Mouse (Mus musculus) left cerebral cortex, postnatal 36 days (tissue): ENCODE results near the gene Mapk3. TPM values are rescaled to one million over a fixed set of nuclear protein-coding genes. Genes with fewer than 3 reads are reported as not detected.
A peak's percentile ranks its signal among the peaks of the same experiment; 100 is the strongest.

ENCODE experiments used
- DNase-seq, 2 experiments: peaks; one replicate each; pipeline ENCODE4 v3.0.0; 2021 to 2022; ENCODE audit warnings: low spot score in 2 of 2, mixed read lengths in 1 of 2
- intact Hi-C: fragments of 180-260 bp; cut with DNase I; formaldehyde crosslinking; loops from one replicate; pipeline ENCODE4 v1.15.1; 2025
- total RNA-seq, 2 experiments: library from RNA; stranded (reverse); gene quantifications; 2 replicates each; pipeline ENCODE4 v1.2.3; 2021

Gene Mapk3
- total RNA-seq, 2 experiments from 2014 or later = 148 to 172 TPM

DNA sequence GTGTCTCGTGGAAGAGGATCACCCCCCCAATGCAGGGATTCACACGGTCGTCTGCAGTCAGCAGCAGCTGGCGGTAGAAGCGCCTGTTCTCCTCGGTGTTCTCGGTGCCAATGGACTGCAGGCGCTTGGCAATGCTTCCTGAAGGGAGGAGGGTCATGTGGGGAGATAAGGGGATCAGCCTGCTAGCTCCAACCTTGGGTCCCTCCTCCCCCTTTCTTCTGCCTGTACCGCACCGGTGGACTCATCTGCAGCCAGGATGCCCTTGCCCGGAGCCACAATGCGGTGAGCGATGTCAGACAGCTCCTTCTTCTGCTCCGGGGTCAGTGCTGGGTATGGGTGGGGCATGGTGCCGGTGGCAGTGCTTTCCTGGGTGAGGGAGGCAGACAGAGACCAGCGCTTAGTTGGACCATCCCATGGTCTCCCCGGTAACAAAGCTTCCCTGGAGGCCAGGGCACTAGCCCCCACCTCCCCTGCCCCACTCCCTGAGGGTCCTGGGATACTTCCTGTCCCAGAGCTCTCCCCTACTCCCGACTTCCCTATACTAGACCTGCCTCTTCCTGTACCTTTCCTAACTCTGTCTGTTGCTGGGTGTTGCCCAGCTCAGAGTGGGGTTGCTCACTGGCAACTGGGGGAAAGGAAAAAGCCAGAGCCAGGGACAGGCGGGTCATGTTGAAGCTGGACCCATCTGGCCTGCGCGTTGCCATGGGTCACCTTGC lies 38.2 kb downstream of the Mapk3 start, which contains the start of gene Fam57b:
Fam57b (plus strand) TSS at position 258 of the 716 bp plus-strand sequence.
- peak in 1 of 2 experiments; percentile 43 for DNase-seq
- intact Hi-C loops = loop anchor here (2.0 to 5.0 kb wide), 2 partner anchors 35 to 95 kb away; no protein-coding TSS in a partner anchor

DNA sequence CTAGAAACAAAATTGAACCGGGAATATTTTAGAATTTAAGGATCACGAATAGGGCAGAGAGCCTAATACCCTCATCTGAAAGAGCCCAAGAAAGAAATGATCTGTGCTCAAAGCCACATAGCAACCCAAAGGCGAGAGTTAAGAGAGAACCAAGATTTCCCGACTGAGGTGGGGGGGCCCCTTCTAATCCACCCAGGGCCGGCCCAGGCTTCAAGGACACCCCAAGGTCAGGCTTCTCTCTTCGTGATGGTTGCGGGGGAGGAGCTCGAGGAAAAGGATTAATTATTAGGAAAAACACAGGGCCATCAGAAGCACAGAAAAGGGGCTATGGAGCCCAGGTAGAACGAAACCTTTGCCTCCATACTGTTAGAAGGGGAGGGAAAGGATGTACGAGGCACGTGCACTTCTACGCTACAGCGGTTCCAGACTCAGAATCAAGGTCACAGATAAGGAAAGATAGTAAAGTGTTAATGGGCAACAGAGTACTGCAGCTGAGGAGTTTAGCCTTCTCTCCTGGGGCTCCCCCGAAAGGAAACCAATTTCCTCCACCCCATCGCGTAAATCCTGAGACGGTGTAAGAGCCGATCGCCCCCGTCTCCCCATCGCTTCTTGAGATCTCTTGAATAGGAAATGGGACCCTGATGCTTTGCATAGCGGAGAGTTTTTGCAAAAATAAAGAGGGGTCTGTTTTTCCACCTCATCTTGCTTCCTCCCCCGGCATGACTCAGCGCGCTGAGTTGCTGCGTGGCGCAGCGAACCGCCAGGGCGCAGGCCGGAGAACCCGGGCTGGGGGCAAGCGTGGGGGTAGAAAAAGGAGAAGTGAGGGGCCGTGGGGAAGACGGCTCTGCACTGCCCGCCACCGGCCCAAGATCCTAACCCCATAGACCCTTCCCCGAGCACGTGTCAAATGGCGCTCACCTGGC lies 39.0 kb downstream of the Mapk3 start:
- intact Hi-C loops = loop anchor here (2.0 to 5.0 kb wide), 2 partner anchors 36 to 96 kb away; no protein-coding TSS in a partner anchor

DNA sequence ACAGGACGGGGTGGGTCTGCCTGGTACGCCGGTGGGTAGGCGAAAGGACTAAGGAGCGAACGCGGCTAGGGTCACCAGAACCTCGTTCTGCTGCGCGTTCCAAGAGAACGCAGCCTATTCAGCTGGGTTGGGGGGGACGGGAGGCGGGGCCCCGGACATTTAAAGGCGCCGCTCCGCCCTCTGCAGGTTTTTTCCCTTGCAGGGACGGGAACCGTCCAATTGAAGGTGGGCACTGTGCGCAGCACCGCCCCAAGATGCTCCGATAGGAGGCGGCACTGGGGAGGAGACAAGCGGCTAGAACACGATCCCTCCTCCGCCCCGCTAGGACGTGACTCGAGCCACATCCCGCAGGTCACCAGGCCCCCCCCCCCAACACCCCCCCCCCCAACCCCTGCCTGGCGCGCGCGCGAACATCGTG lies 39.7 kb downstream of the Mapk3 start:
- DNase-seq = peak; percentile 98
- intact Hi-C loops = loop anchor here (2.0 to 5.0 kb wide), 2 partner anchors 36 to 97 kb away; no protein-coding TSS in a partner anchor

More for the DNA sequence above, 39.0 kb downstream of the Mapk3 start:
- DNase-seq = no peak

DNA sequence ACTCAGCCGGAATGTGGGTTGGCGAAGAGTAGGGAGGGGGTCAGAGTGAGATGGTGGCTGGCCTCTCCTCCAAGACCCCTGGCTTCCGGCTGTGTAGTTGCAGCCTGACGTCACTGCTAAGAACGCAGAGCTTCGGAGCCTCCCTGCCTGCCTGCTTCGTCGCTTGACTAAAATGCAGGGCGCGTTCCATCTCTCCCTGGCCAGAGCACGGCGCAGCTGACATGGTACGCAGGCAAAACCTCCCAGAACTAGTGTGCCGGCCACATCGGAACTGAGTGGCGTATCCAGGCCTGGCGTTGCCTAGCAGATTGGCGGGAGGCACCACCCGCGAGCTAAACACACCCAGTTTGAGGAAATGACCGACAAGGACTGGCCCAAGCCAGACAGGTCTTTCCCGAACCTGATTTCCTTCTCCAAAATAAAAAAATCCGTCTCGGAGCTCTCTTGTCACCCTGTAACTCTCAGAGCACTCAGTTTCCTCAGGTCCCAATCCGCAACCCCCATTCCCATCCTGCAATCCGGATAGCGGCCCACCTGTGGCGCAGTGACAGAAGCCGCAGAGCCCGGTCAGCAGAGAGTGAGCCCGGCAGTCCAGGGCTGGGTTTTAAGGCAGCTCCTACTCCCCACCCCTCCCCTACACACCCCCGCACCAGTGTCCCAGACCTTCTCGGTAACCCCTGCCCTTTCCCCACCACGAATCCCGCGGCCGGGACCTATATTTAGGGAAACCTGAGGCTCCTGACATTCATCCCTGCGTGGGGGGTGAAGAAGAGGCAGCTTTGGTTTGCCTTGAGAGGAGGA lies 40.3 kb downstream of the Mapk3 start:
- DNase-seq = no peak
- intact Hi-C loops = loop anchor here (2.0 to 5.0 kb wide), 2 partner anchors 37 to 97 kb away; no protein-coding TSS in a partner anchor

DNA sequence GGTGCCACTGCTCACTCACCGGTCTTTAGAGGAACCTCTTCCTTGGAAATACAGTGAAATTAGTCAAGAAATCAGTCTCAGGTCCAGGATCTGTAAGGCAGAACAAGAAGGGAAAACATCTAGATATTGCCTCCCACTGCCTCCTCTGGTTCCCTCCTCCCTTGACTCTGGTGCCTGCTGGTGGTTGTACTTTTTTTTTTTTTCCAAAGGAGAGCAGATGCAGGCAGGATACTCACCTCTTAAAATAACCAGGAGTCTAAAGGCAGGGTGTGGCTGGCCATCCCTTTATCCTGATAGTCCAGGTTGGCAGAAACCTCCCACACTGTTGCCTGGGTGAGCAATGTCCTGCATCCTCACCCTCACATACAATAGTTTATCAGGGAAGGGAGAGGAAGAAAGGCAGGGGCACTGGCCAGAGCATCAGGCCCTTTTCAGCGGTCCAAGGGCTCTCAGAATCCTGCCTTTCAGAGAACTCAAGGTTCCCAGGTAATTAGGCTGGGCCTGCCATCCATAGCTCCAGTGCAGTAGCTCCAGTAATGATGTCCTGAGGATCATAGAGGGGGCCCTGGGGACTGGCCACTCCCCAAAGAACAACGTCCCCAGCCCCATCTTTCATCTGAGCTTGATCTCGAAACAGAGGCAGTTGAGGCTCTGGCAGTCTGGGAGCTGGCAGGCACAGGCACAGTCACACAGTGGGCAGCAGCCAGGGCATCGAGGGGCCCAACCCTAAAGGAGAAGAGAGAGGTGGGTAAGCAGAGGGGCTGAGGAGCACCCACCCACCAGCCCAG lies 41.1 kb downstream of the Mapk3 start:
- DNase-seq = peak; percentile 40 to 48
- intact Hi-C loops = no loop called here

DNA sequence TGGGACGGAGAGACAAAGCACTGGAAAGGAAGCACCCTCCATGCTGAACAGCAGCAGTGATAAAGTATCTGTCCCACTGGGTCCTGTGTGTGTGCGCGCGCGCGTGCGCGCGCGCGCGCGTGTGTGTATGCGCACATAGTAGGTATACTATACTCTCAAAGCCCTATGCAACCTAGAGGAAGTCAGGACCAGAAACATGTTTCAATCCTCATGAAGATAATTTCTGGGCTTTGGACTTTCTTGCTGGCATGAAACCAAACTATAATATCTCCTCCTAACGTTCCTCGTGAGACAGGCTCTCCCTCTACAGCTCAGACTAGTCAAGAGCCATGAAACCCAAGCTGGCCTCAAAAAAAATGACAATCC lies 41.6 kb downstream of the Mapk3 start:
- DNase-seq = no peak
- intact Hi-C loops = no loop called here

DNA sequence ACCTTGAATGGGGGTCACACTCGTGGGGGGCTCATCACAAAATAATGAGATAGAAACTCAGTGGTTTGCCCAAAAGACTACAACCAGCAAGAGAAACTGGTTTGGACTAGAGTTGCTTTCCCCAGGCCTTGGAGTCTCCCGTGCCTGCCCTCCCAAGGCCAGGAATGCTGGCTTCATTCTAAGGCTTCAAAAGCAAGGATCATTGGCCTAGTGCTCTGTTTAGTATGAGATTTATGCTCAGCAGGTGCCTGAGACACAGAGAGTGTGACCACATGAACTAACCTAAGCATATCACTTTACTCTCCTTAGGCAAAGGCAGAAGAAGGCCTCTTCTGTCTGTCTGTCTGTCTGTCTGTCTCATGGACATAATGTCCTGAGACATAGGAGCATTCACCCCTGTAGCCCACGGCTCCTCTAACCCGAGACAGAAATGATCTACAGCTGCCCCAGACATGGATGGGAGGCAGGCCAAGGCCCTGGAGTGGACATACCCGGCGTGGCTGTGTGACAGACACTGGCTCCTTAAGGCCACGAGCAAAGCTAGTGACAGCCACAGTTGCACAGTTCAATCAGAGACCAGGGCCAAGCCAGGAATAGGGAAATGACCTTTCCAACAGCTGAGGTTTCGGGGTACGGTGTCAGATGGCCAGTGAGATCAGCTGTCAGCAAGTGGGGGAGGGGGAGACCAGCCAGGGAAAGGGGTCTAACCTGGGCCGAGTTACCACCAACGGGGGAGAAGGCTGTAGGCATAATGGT lies 42.9 kb downstream of the Mapk3 start:
- intact Hi-C loops = no loop called here
- no peak for DNase-seq

DNA sequence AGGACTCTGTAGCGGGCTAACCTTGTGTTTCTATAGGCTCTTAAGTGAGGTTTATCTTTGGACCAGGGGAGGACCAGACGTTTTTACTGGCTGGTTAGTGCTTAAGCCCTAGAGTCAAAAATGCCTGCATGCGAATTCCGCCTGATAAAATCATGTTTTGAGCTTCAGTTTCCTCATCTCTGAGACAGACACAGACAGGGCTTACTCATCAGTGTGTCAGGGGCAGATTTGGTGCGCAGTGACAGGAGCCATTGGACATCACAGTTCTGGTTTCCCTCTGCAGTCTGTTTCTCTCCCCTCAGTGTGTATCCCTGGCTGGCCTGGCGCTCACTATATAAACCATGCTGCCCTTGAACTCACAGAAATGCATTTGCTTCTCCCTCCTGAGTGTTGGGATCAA lies 43.8 kb downstream of the Mapk3 start:
- intact Hi-C loops = no loop called here

DNA sequence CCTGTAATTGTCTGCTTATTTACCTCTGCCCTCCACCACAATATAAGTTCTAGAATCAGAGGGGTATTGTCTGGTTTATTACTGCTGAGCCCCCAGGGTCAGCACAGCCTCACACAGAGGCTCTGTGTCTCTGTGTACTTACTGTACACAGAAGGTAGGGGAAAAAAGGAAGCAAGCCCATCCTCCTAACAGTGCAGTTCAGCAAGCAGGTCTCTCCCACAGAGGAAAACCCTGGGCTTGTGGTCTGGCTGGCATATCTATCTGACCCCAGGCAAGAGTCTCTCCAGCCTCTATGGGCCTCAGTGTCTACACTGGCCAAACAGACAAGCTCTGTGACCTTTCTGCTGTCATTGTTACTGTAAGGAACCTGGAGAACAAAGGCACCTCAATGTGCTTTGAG lies 44.4 kb downstream of the Mapk3 start:
- DNase-seq = no peak
- intact Hi-C loops = no loop called here

More for the DNA sequence above, 43.8 kb downstream of the Mapk3 start:
- no peak for DNase-seq

DNA sequence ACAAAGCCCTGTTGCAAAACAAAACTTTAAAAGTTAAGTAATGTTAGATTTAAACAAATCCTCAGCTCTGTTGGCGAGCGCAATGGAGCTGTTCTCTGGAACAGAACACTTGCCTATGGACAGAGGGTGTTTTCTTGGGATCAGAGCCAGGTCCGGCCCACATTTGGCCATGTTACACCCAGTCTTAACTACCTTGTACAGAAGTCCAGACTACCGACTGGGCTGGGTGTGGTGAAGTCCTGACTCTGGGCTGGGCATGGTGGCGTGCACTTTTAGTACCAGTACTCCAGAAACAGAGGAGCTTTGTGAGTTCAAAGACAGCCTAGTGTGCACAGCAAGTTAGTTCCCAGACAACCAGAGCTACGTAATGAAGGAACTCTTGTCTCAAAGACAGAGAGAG lies 47.6 kb downstream of the Mapk3 start:
- intact Hi-C loops = no loop called here
- DNase-seq = no peak

DNA sequence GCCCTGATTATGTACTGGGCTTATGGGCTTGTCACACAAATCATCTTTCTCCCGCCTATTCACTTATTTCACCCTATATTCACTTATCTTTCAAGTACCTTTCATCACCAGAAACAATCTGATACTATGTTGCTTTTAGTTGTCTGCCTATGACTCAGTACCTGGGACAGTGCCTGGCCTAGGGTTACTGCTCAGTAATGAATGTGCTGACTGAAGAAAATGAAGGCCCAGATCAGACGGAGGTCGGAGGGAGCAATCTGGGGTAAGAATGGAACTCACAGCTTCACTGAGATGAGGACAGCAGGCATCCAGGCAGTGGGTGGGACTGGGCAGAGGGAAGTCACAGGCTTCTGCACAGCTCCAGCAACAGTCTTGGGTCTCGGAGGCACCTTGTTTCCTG lies 48.0 kb downstream of the Mapk3 start:
- intact Hi-C loops = no loop called here
- no peak for DNase-seq

DNA sequence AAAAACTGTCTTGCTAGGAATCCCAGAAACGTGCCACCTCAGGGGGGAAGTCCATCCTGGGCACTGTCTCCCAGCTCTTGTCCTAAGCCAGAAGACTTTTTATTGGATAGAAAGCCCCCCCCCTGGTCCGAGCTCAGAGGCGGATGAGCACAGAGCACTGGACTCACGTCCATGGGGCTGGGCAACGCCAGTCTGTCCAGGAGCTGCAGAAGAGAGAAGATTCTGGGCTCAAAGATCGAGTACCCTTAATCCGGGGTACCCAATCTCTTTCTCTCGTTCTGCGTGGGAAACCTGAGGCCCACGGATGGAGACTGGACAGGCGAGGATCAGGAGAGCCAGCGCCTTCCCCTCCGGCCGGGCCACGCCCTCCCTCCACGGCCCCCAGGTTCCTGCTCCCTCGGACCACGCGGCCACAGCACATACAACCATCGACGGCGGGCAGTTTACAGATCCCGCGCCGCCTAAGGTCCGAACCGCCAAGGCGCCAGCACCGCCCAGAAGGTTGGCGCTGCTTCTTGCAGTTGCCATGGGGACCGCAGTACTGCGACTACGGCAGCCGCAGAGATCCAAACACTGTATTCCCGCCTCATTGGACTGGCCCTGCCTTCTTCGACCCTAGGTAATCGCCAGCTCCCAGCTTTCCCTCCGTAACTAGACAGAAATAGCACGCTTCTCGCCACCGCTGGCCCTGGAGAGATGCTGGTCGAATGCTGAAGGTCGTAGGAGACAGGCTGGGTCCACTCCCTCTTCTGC lies 49.5 kb downstream of the Mapk3 start:
- intact Hi-C loops = no loop called here
- peak; percentile 92 to 93 for DNase-seq

DNA sequence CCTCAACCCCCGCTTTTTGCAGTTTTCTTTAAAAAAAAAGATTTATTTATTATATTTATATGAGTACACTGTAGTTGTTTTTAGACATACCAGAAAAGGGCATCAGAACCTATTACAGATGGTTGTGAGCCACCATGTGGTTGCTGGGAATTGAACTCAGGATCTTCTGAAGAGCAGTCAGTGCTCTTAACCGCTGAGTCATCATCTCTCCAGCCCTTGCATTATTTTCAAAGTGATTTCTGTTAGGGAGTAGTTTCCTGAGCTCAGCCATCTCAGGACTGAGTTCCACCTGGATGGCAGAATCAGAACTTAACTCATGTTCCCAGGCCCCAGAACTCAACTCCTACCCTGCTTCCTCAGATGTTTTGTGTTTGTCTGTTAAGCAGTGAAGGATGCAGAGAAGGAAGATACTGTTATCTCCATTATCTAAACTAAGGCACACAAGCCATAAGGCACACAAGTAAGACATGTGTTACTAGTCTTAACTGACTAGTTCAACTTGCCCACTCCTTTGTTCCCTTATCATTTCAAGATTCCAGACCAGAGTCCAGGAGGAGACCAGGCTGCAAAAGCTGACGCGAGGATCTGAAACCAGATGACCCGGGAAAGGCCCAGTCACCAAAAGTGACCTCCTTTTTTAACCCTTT lies 50.4 kb downstream of the Mapk3 start:
- intact Hi-C loops = loop anchor here (10.0 kb wide), 1 partner anchor 375 kb away; no protein-coding TSS in a partner anchor
- no peak for DNase-seq
